Mouse (Mus musculus): ENCODE data around the gene Impg1. TPM values are rescaled to one million over a fixed set of nuclear protein-coding genes. Genes with fewer than 3 reads are reported as not detected.

Impg1 gene
- polyA plus RNA-seq, 1 experiment from 2014 or later, result not detected

GRCm38 (mm10) chr9:80382711-80383110, 82.6 kb downstream of the Impg1 start:
- Histone ChIP-seq H3K36me3 (replicated peaks) (no peaks in the 10 kb centered on the region), H3K27ac (no peak overlapping the region), H3K9me3 (no peaks in the 10 kb centered on the region), H3K4me3 (no peak overlapping the region), H3K4me1 (no peaks in the 10 kb centered on the region), H3K27me3 (ENCODE audit: poor library complexity, severe bottlenecking) (no peaks in the 10 kb centered on the region)
- no peak for DNase-seq (ENCODE audit: extremely low spot score, low spot score)
- 90% methylated on average over 4 of the region's 4 CpGs for WGBS

GRCm38 (mm10) chr9:80380078-80380645, 85.1 kb downstream of the Impg1 start:
- 91% methylated on average over 2 of the region's 2 CpGs for WGBS
- Histone ChIP-seq H3K27me3 (ENCODE audit: poor library complexity, severe bottlenecking) (no peaks in the 10 kb centered on the region), H3K36me3 (replicated peaks) (no peaks in the 10 kb centered on the region), H3K4me1 (no peaks in the 10 kb centered on the region), H3K9me3 (no peaks in the 10 kb centered on the region), H3K4me3 (no peak overlapping the region), H3K27ac (no peak overlapping the region)
- DNase-seq (ENCODE audit: extremely low spot score, low spot score), result no peak

- WGBS, result 94% methylated on average over 1 of the region's 1 CpGs
- DNase-seq (ENCODE audit: extremely low spot score, low spot score), result no peak
- Histone ChIP-seq H3K4me1 (peaks cover 10% of the 10 kb centered on the region), H3K36me3 (replicated peaks) (no peaks in the 10 kb centered on the region), H3K27ac (no peak overlapping the region), H3K27me3 (ENCODE audit: poor library complexity, severe bottlenecking) (no peaks in the 10 kb centered on the region), H3K4me3 (no peak overlapping the region), H3K9me3 (no peaks in the 10 kb centered on the region)
These were observed 91.2 kb downstream of the Impg1 start for GRCm38 (mm10) chr9:80374100-80374499.

GRCm38 (mm10) chr9:80373304-80373739, 92.0 kb downstream of the Impg1 start:
- peaks cover 10% of the 10 kb centered on the region for H3K4me1 ChIP-seq
- no peaks in the 10 kb centered on the region for H3K9me3 ChIP-seq
- no peaks in the 10 kb centered on the region for H3K27me3 ChIP-seq (ENCODE audit: poor library complexity, severe bottlenecking)
- WGBS, result 94% methylated on average over 5 of the region's 5 CpGs
- H3K4me3 ChIP-seq, result no peak overlapping the region
- no peak overlapping the region for H3K27ac ChIP-seq
- no peak for DNase-seq (ENCODE audit: extremely low spot score, low spot score)
- no peaks in the 10 kb centered on the region for H3K36me3 ChIP-seq (replicated peaks)

GRCm38 (mm10) chr9:80368636-80369035, 96.6 kb downstream of the Impg1 start:
- Histone ChIP-seq H3K9me3 (no peaks in the 10 kb centered on the region), H3K27ac (no peak overlapping the region), H3K27me3 (ENCODE audit: poor library complexity, severe bottlenecking) (no peaks in the 10 kb centered on the region), H3K4me1 (peaks cover 10% of the 10 kb centered on the region), H3K36me3 (replicated peaks) (no peaks in the 10 kb centered on the region), H3K4me3 (no peak overlapping the region)
- DNase-seq (ENCODE audit: extremely low spot score, low spot score), result no peak
- 87% methylated on average over 2 of the region's 2 CpGs for WGBS

- no peak for DNase-seq (ENCODE audit: extremely low spot score, low spot score)
- WGBS, result 87% methylated on average over 2 of the region's 2 CpGs
- no peaks in the 10 kb centered on the region for H3K36me3 ChIP-seq (replicated peaks)
- H3K9me3 ChIP-seq, result no peaks in the 10 kb centered on the region
- H3K27ac ChIP-seq, result no peak overlapping the region
- peaks cover 10% of the 10 kb centered on the region for H3K4me1 ChIP-seq
- H3K27me3 ChIP-seq (ENCODE audit: poor library complexity, severe bottlenecking), result no peaks in the 10 kb centered on the region
- H3K4me3 ChIP-seq, result no peak overlapping the region
These were observed 97.6 kb downstream of the Impg1 start for GRCm38 (mm10) chr9:80367520-80368204.

- H3K4me3 ChIP-seq, result no peak overlapping the region
- no peaks in the 10 kb centered on the region for H3K27me3 ChIP-seq (ENCODE audit: poor library complexity, severe bottlenecking)
- DNase-seq (ENCODE audit: extremely low spot score, low spot score), result no peak
- no peaks in the 10 kb centered on the region for H3K9me3 ChIP-seq
- no peaks in the 10 kb centered on the region for H3K36me3 ChIP-seq (replicated peaks)
- H3K27ac ChIP-seq, result no peak overlapping the region
- H3K4me1 ChIP-seq, result no peaks in the 10 kb centered on the region
These were observed 105.2 kb downstream of the Impg1 start for GRCm38 (mm10) chr9:80360063-80360462.

- H3K36me3 ChIP-seq (replicated peaks), result no peaks in the 10 kb centered on the region
- peaks cover 40% of the 10 kb centered on the region for H3K27me3 ChIP-seq (ENCODE audit: poor library complexity, severe bottlenecking)
- no peaks in the 10 kb centered on the region for H3K9me3 ChIP-seq
- H3K4me1 ChIP-seq, result peaks cover 21% of the 10 kb centered on the region
- 15% methylated on average over 20 of the region's 20 CpGs for WGBS
- peak overlapping the region; percentile 37 for H3K4me3 ChIP-seq
- no peak overlapping the region for H3K27ac ChIP-seq
- peak; percentile 64 for DNase-seq (ENCODE audit: extremely low spot score, low spot score)
These were observed 113.5 kb downstream of the Impg1 start for GRCm38 (mm10) chr9:80351678-80352331.

- H3K4me1 ChIP-seq, result peaks cover 21% of the 10 kb centered on the region
- no peaks in the 10 kb centered on the region for H3K36me3 ChIP-seq (replicated peaks)
- peaks cover 40% of the 10 kb centered on the region for H3K27me3 ChIP-seq (ENCODE audit: poor library complexity, severe bottlenecking)
- H3K27ac ChIP-seq, result no peak overlapping the region
- no peak for DNase-seq (ENCODE audit: extremely low spot score, low spot score)
- 54% methylated on average over 7 of the region's 7 CpGs for WGBS
- H3K9me3 ChIP-seq, result no peaks in the 10 kb centered on the region
- peak overlapping the region; percentile 37 for H3K4me3 ChIP-seq
These were observed 114.0 kb downstream of the Impg1 start for GRCm38 (mm10) chr9:80351295-80351677.

- no peak overlapping the region for H3K4me3 ChIP-seq
- no peaks in the 10 kb centered on the region; the same call in 1 of the 2 replicates for H3K9me3 ChIP-seq
- no peaks in the 10 kb centered on the region for H3K4me1 ChIP-seq
- H3K27ac ChIP-seq, result no peak overlapping the region
- 89% methylated on average over 6 of the region's 6 CpGs for WGBS
- peaks cover 12% of the 10 kb centered on the region for H3K27me3 ChIP-seq (ENCODE audit: poor library complexity, severe bottlenecking)
- no peak for DNase-seq (ENCODE audit: extremely low spot score, low spot score)
- no peaks in the 10 kb centered on the region for H3K36me3 ChIP-seq (replicated peaks)
These were observed 120.8 kb downstream of the Impg1 start for GRCm38 (mm10) chr9:80344451-80345000.

GRCm38 (mm10) chr9:80342520-80342919, 122.8 kb downstream of the Impg1 start:
- DNase-seq (ENCODE audit: extremely low spot score, low spot score), result no peak
- no peak overlapping the region for H3K4me3 ChIP-seq
- WGBS, result 90% methylated on average over 6 of the region's 6 CpGs
- no peaks in the 10 kb centered on the region for H3K4me1 ChIP-seq
- H3K9me3 ChIP-seq, result no peaks in the 10 kb centered on the region; the same call in 1 of the 2 replicates
- H3K27ac ChIP-seq, result no peak overlapping the region
- no peaks in the 10 kb centered on the region for H3K27me3 ChIP-seq (ENCODE audit: poor library complexity, severe bottlenecking)
- no peaks in the 10 kb centered on the region for H3K36me3 ChIP-seq (replicated peaks)

- Histone ChIP-seq H3K27me3 (ENCODE audit: poor library complexity, severe bottlenecking) (no peaks in the 10 kb centered on the region), H3K36me3 (replicated peaks) (no peaks in the 10 kb centered on the region), H3K9me3 (no peaks in the 10 kb centered on the region; the same call in 1 of the 2 replicates), H3K4me3 (no peak overlapping the region), H3K4me1 (no peaks in the 10 kb centered on the region), H3K27ac (no peak overlapping the region)
- 95% methylated on average over 16 of the region's 16 CpGs for WGBS
- DNase-seq (ENCODE audit: extremely low spot score, low spot score), result no peak
These were observed 123.5 kb downstream of the Impg1 start for GRCm38 (mm10) chr9:80341756-80342155.

- DNase-seq (ENCODE audit: extremely low spot score, low spot score), result no peak
- Histone ChIP-seq H3K4me1 (no peaks in the 10 kb centered on the region), H3K4me3 (no peak overlapping the region), H3K27me3 (ENCODE audit: poor library complexity, severe bottlenecking) (no peaks in the 10 kb centered on the region), H3K36me3 (replicated peaks) (no peaks in the 10 kb centered on the region), H3K27ac (no peak overlapping the region), H3K9me3 (no peaks in the 10 kb centered on the region; the same call in 1 of the 2 replicates)
- WGBS, result 56% methylated on average over 1 of the region's 1 CpGs
These were observed 124.4 kb downstream of the Impg1 start for GRCm38 (mm10) chr9:80340927-80341326.

Data from forebrain, embryonic 10.5 days (tissue).